Mouse (Mus musculus): ENCODE results near the gene Cdc14a. TPM values are rescaled to one million over a fixed set of nuclear protein-coding genes. Genes with fewer than 3 reads are reported as not detected.

Cdc14a gene
- 8.5 TPM in 2 replicates for polyA plus RNA-seq (2015; fragmentation: Nextera tagmentation; extraction: Ambion mirVana)

DNA sequence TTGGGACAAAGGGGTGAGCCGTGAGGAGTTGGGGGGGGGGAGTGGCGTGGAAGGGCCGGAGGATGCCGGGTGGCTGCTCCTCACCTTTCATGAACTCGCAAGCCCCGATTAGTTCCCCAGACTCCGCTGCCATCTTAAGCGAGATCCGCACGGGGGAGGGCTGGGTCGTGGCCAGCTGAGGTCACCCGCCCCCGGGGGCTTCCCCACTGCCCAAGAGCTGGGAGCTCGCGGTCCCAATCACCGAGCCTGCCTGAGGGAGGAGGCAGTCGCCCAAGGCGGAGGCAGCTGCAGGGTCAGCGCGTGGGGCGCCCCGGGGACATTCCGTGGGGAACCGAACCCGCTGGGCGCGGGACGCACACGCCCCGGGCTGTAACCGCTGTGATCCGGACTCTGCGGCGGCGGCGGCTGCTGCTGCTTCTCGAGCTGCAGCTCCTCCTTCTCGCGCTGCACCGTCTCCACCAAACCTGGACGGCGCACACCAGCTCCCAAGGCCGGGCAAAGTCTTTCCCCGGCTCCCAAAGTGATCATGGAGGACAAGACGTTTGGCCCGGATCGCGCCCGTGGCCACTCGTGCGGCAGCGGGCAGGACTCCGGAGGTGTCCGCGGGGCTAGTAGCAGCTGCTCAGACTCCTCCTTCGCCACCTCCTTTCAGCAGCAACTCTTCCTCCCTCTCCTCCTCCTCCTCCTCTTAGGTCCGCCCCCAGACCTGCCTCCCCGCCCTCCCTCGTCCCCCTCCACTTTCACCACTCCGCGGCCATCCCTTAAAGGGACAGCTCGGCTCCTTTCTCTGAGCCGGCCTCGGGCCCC lies at the start of gene Cdc14a:
Gene Cdc14a (minus strand): TSS at position 680 of the 807 bp plus-strand sequence.
- Histone ChIP-seq H3K9me3 (no peaks in the 10 kb centered on the region), H3K4me2 (replicated peaks) (peak within 1 kb of the TSS; percentile 95), H3K4me3 (peak within 1 kb of the TSS; percentile 65), H3K9ac (replicated peaks) (peak within 1 kb of the TSS; percentile 79), H3K27ac (replicated peaks) (peak within 1 kb of the TSS; percentile 89), H3K4me1 (peaks cover 26% of the 10 kb centered on the region), H3K36me3 (no peaks in the 10 kb centered on the region), H3K27me3 (no peaks in the 10 kb centered on the region)
- ATAC-seq (replicated peaks) = peak; percentile 91
- WGBS = 0% methylated on average over 60 of the region's 64 CpGs

DNA sequence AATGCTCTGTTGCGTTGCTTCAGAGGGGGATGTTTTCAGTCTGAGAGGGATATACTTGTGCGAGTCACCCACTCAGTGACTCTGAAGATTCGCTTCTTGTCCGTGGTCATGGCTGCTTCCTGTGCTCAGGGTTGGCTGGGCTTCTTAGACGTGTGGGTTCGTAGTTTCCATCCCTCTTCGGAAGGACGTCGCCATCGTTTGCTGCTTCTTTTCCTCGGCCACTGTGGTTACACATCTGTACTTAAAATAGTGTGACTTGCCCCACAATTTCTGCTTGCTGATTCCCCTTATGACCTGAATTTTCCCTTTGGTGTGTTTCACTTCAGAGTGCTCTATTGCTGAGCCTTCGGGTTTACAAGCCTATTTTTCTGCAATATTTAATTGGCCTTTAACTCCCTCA lies 41.9 kb upstream of the Cdc14a start:
- Histone ChIP-seq H3K4me2 (replicated peaks) (no peak overlapping the region), H3K9ac (replicated peaks) (no peak overlapping the region), H3K27ac (replicated peaks) (no peak overlapping the region), H3K27me3 (no peaks in the 10 kb centered on the region), H3K36me3 (no peaks in the 10 kb centered on the region), H3K9me3 (no peaks in the 10 kb centered on the region), H3K4me1 (no peaks in the 10 kb centered on the region), H3K4me3 (no peak overlapping the region)
- ATAC-seq (replicated peaks) = no peak
- WGBS = 93% methylated on average over 12 of the region's 12 CpGs

DNA sequence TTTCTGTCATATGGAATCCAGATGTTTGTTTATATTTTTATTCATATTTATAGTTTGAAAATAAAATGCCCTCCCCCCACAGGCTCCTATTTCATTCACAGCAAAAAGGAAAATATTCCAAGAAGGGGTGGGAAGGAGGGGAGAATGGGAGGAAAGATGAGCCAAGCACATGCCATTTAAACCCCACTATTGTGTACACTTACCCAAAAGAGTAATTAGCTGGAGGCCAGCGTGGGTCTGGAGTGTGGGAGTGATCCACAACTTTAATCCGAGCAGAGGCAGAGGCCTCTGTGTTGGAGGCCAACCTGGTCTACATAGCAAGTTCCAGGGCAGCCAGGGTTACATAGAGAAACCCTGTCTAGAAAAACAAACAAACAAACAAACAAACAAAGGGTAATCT lies 40.5 kb upstream of the Cdc14a start:
- Histone ChIP-seq H3K4me3 (no peak overlapping the region), H3K4me1 (no peaks in the 10 kb centered on the region), H3K27me3 (no peaks in the 10 kb centered on the region), H3K9me3 (no peaks in the 10 kb centered on the region), H3K36me3 (no peaks in the 10 kb centered on the region), H3K4me2 (replicated peaks) (no peak overlapping the region), H3K27ac (replicated peaks) (no peak overlapping the region), H3K9ac (replicated peaks) (no peak overlapping the region)
- no peak for ATAC-seq (replicated peaks)
- 16% methylated on average over 2 of the region's 2 CpGs for WGBS

DNA sequence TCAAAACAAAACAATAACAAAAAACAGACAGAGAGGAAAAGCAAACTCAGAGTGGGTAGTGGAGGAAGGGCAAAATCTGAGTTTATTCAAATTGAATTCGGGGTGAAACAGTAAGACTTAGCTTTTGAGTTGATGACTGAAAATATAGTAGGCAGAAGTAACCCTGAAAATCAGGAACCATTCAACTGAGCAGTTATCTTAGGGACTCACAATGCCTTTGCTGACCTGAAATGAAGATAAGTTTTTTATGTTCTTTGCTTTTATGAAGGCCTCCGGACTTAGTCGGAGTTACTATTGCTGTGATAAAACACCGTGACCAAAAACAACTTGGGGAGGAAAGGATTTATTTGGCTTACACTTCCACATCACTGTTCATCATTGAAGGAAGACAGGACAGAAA lies 37.2 kb upstream of the Cdc14a start:
- no peak overlapping the region for H3K4me3 ChIP-seq
- 89% methylated on average over 4 of the region's 4 CpGs for WGBS
- no peaks in the 10 kb centered on the region for H3K4me1 ChIP-seq
- no peak for ATAC-seq (replicated peaks)
- no peaks in the 10 kb centered on the region for H3K27me3 ChIP-seq
- no peaks in the 10 kb centered on the region for H3K36me3 ChIP-seq
- no peak overlapping the region for H3K4me2 ChIP-seq (replicated peaks)
- H3K9me3 ChIP-seq = peaks cover 5% of the 10 kb centered on the region; the same call in 1 of the 2 replicates
- H3K27ac ChIP-seq (replicated peaks) = no peak overlapping the region
- H3K9ac ChIP-seq (replicated peaks) = no peak overlapping the region

DNA sequence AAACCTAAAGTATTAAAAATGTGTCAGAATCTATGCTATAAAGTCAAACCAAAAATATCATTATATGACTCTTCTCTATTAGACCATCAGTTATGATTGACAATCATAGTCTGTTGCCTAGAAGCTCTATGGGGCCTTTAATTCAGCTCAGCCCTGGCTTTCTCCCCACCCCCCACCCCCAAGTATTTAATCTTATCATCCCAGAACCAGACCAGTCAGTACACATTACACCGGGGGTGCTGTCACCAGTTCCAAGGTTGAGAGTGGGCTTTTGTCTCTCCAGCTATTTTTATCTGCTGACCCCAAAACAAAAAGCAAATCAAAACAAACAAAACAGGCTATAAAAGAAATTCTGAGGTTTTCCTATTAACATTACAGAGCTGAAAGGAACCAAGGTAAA lies 30.7 kb upstream of the Cdc14a start:
- Histone ChIP-seq H3K9me3 (peaks cover 5% of the 10 kb centered on the region; the same call in 1 of the 2 replicates), H3K4me2 (replicated peaks) (no peak overlapping the region), H3K4me3 (no peak overlapping the region), H3K36me3 (no peaks in the 10 kb centered on the region), H3K9ac (replicated peaks) (no peak overlapping the region), H3K27ac (replicated peaks) (no peak overlapping the region), H3K27me3 (no peaks in the 10 kb centered on the region), H3K4me1 (no peaks in the 10 kb centered on the region)
- no peak for ATAC-seq (replicated peaks)
- 86% methylated on average over 1 of the region's 1 CpGs for WGBS

DNA sequence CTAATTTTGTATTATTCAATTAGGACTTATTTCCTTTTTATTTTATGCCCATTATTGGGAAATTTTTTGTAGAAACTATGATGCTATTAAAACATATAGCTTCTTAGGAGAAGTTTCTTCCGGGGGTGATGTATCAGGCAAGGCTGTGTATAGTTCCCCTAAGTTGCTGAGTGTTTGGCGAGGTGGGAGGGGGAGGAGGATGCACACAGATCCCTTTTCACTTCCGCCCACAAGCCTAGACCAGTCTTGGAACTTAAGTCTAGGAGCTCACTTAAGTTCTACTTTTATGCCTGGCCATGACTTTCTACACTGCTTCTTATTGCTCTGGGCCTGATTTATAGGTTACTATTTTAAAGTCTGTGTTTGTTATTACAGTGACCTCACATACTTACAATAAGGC lies 26.9 kb upstream of the Cdc14a start:
- H3K4me1 ChIP-seq = no peaks in the 10 kb centered on the region
- no peak overlapping the region for H3K27ac ChIP-seq (replicated peaks)
- no peaks in the 10 kb centered on the region for H3K27me3 ChIP-seq
- H3K4me2 ChIP-seq (replicated peaks) = no peak overlapping the region
- H3K9me3 ChIP-seq = no peaks in the 10 kb centered on the region
- no peak overlapping the region for H3K4me3 ChIP-seq
- WGBS = 87% methylated on average over 3 of the region's 3 CpGs
- H3K9ac ChIP-seq (replicated peaks) = no peak overlapping the region
- no peaks in the 10 kb centered on the region for H3K36me3 ChIP-seq
- ATAC-seq (replicated peaks) = no peak

GRCm38 (mm10) chr3:116444327-116444726 lies 20.5 kb upstream of the Cdc14a start:
- no peak for ATAC-seq (replicated peaks)
- no peaks in the 10 kb centered on the region for H3K36me3 ChIP-seq

GRCm38 (mm10) chr3:116442788-116443187 lies 19.0 kb upstream of the Cdc14a start:
- Histone ChIP-seq H3K4me1 (no peaks in the 10 kb centered on the region), H3K4me3 (no peak overlapping the region), H3K27me3 (no peaks in the 10 kb centered on the region), H3K9me3 (no peaks in the 10 kb centered on the region), H3K27ac (replicated peaks) (no peak overlapping the region), H3K36me3 (no peaks in the 10 kb centered on the region), H3K9ac (replicated peaks) (no peak overlapping the region), H3K4me2 (replicated peaks) (no peak overlapping the region)
- WGBS = 90% methylated on average over 1 of the region's 1 CpGs
- ATAC-seq (replicated peaks) = no peak

More at GRCm38 (mm10) chr3:116444327-116444726, 20.5 kb upstream of the Cdc14a start:
- 83% methylated on average over 9 of the region's 9 CpGs for WGBS
- Histone ChIP-seq H3K27me3 (no peaks in the 10 kb centered on the region), H3K4me3 (no peak overlapping the region), H3K27ac (replicated peaks) (no peak overlapping the region), H3K9ac (replicated peaks) (no peak overlapping the region), H3K9me3 (no peaks in the 10 kb centered on the region), H3K4me1 (no peaks in the 10 kb centered on the region), H3K4me2 (replicated peaks) (no peak overlapping the region)

GRCm38 (mm10) chr3:116441518-116442205 lies 17.8 kb upstream of the Cdc14a start:
- Histone ChIP-seq H3K36me3 (no peaks in the 10 kb centered on the region), H3K4me3 (no peak overlapping the region), H3K27me3 (no peaks in the 10 kb centered on the region), H3K4me1 (no peaks in the 10 kb centered on the region), H3K9ac (replicated peaks) (no peak overlapping the region), H3K9me3 (no peaks in the 10 kb centered on the region), H3K27ac (replicated peaks) (no peak overlapping the region), H3K4me2 (replicated peaks) (no peak overlapping the region)
- 92% methylated on average over 15 of the region's 15 CpGs for WGBS
- no peak for ATAC-seq (replicated peaks)

GRCm38 (mm10) chr3:116440066-116440997 lies 16.5 kb upstream of the Cdc14a start:
- Histone ChIP-seq H3K4me1 (no peaks in the 10 kb centered on the region), H3K27ac (replicated peaks) (no peak overlapping the region), H3K27me3 (no peaks in the 10 kb centered on the region), H3K9ac (replicated peaks) (no peak overlapping the region), H3K9me3 (no peaks in the 10 kb centered on the region), H3K4me2 (replicated peaks) (no peak overlapping the region), H3K4me3 (no peak overlapping the region), H3K36me3 (no peaks in the 10 kb centered on the region)
- WGBS = 60% methylated on average over 8 of the region's 8 CpGs
- ATAC-seq (replicated peaks) = no peak

- Histone ChIP-seq H3K9me3 (no peaks in the 10 kb centered on the region), H3K4me2 (replicated peaks) (no peak overlapping the region), H3K4me1 (no peaks in the 10 kb centered on the region), H3K9ac (replicated peaks) (no peak overlapping the region), H3K27ac (replicated peaks) (no peak overlapping the region), H3K4me3 (no peak overlapping the region), H3K36me3 (no peaks in the 10 kb centered on the region), H3K27me3 (no peaks in the 10 kb centered on the region)
- 86% methylated on average over 9 of the region's 9 CpGs for WGBS
- ATAC-seq (replicated peaks) = no peak
These were observed 13.2 kb upstream of the Cdc14a start for GRCm38 (mm10) chr3:116436811-116437601.

Measured in forebrain, embryonic 15.5 days (tissue).